Mouse (Mus musculus): ENCODE measurements at regions not wholly inside any gene's neighbourhood (a gene's known extent, or its start where the extent isn't known, plus 50 kb on each side); places are given as distances from the start of the nearest gene placed in this dataset.

DNA sequence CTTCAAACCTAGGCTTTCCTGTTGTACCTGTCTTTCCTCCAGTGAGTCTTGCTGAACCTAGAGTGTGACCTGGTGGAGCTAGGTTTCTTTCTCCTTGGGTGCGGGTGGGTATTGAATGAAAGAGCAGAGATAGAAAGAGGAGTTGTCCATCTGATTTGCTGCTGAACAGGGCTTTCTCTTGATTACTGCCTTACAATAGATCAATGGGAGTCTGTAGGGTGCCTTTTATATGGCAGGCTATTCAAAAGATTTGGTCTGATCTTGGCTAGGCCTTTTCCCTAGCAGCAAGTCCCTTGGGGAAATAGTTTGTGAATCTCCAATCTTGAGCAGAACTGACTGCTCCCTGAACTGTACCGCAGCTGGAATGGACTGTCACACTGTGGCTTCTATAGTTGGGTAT is 1253.3 kb upstream of the A1bg start:
- ATAC-seq (ENCODE audit: low read depth) = no peak
- H3K4me2 ChIP-seq (ENCODE audit: low read depth, low read length) = no peak overlapping the region
- H3K4me3 ChIP-seq (ENCODE audit: low read depth, low read length) = no peak overlapping the region
- 85% methylated on average over 2 of the region's 2 CpGs for WGBS (ENCODE audit: insufficient replicate concordance)
- H3K9ac ChIP-seq (ENCODE audit: low read depth, low read length) = no peak overlapping the region
- H3K9me3 ChIP-seq (replicated peaks; ENCODE audit: control insufficient read depth, low read length) = no peaks in the 10 kb centered on the region
- H3K4me1 ChIP-seq (ENCODE audit: control insufficient read depth, low read depth, low read length) = peaks cover 13% of the 10 kb centered on the region
- H3K36me3 ChIP-seq (ENCODE audit: control insufficient read depth, insufficient read depth) = no peaks in the 10 kb centered on the region
- H3K27me3 ChIP-seq (ENCODE audit: control insufficient read depth, insufficient read depth, low read depth, low read length) = no peaks in the 10 kb centered on the region
- H3K27ac ChIP-seq (ENCODE audit: low read length) = no peak overlapping the region

DNA sequence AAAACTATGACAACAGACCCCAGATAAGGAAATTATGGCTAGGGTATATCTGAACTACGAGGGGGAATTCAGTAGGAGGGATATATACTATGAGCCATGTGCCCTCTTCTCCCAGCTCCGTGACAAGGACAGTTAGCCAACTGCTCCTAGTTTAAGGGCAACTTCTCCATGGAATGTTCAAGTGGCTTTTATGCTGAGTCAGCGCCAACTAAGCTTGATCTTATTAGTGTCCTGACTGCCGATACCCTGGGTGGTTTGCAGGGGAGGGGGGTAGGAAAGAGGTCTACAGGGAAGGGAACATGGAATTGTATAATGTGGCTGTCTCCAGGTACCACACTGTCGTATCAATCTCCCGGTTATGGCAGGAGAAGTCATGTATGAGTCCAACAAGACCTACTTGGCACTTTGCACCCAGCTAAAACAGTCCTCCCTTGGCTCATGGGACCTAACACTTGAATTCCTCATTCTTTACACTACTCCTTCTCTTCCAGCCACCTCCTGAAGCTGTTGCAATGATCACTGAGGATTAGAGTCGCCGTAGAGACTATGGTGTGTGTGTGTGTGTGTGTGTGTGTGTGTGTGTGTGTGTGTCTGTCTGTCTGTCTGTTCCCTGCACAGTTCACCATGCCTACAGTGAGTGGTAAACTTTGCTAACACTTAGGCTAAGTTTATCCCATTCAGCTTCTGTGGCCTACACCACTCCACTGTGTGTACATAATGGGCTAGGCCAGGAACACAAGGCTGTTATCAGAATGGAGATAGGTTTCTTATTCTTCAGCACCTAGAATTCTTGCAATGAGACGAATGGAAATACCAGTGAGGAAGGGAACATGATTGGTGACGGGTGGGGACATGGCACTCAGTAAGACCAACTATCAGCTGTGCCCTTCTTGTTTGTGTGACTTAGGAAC is 1251.1 kb upstream of the A1bg start:
- Histone ChIP-seq H3K9me3 (replicated peaks; ENCODE audit: control insufficient read depth, low read length) (no peaks in the 10 kb centered on the region), H3K36me3 (ENCODE audit: control insufficient read depth, insufficient read depth) (no peaks in the 10 kb centered on the region), H3K4me1 (ENCODE audit: control insufficient read depth, low read depth, low read length) (peaks cover 15% of the 10 kb centered on the region), H3K27me3 (ENCODE audit: control insufficient read depth, insufficient read depth, low read depth, low read length) (no peaks in the 10 kb centered on the region), H3K4me2 (ENCODE audit: low read depth, low read length) (no peak overlapping the region), H3K4me3 (ENCODE audit: low read depth, low read length) (no peak overlapping the region), H3K9ac (ENCODE audit: low read depth, low read length) (no peak overlapping the region), H3K27ac (ENCODE audit: low read length) (no peak overlapping the region)
- WGBS (ENCODE audit: insufficient replicate concordance) = 58% methylated on average over 10 of the region's 10 CpGs
- ATAC-seq (ENCODE audit: low read depth) = no peak

DNA sequence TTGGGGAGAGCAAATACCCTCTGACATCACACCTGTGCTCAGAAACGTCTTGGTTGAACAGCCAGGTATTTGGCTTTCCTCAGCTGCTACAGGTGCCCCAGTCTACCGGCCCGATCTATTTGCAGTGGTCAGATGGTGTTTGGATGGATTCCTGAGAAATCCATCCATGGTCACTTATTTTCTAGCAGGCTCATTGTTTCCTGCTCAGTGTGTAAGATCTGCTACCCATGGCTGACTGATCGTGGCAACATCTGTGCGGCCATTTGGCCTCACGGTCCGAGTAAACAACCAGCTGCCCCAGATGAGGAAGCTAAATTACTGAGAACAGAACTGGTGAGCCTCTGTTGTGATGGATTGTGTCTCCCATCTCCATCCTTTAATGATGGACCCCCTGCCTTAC is 1248.8 kb upstream of the A1bg start:
- Histone ChIP-seq H3K4me1 (ENCODE audit: control insufficient read depth, low read depth, low read length) (peaks cover 15% of the 10 kb centered on the region), H3K9me3 (replicated peaks; ENCODE audit: control insufficient read depth, low read length) (no peaks in the 10 kb centered on the region), H3K4me3 (ENCODE audit: low read depth, low read length) (no peak overlapping the region), H3K36me3 (ENCODE audit: control insufficient read depth, insufficient read depth) (no peaks in the 10 kb centered on the region), H3K27ac (ENCODE audit: low read length) (no peak overlapping the region), H3K27me3 (ENCODE audit: control insufficient read depth, insufficient read depth, low read depth, low read length) (no peaks in the 10 kb centered on the region), H3K4me2 (ENCODE audit: low read depth, low read length) (no peak overlapping the region), H3K9ac (ENCODE audit: low read depth, low read length) (no peak overlapping the region)
- WGBS (ENCODE audit: insufficient replicate concordance) = 80% methylated on average over 7 of the region's 7 CpGs
- ATAC-seq (ENCODE audit: low read depth) = no peak

DNA sequence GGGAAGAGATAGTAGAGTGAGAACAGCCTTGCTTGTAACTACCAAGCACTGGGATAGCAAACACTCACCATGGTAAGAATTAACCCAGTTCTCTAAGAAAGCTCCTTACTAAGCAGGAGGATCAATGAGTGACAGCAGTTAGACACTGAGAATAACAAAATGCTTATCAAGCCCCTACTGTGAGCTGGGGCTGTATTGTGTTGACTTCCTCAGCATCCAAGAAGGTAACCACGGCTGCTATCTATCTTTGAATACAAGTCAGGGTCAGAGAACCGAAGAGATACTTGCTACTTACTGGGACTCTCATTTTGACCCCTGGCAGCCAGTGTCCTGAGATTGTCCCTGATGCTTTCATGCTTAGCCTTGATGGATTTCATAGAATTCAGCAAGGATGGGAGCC is 1248.4 kb upstream of the A1bg start:
- Histone ChIP-seq H3K27me3 (ENCODE audit: control insufficient read depth, insufficient read depth, low read depth, low read length) (no peaks in the 10 kb centered on the region), H3K4me2 (ENCODE audit: low read depth, low read length) (no peak overlapping the region), H3K36me3 (ENCODE audit: control insufficient read depth, insufficient read depth) (no peaks in the 10 kb centered on the region), H3K4me3 (ENCODE audit: low read depth, low read length) (no peak overlapping the region), H3K4me1 (ENCODE audit: control insufficient read depth, low read depth, low read length) (peaks cover 15% of the 10 kb centered on the region), H3K27ac (ENCODE audit: low read length) (peak overlapping the region; percentile 5; the same call in 1 of the 2 replicates), H3K9me3 (replicated peaks; ENCODE audit: control insufficient read depth, low read length) (no peaks in the 10 kb centered on the region), H3K9ac (ENCODE audit: low read depth, low read length) (no peak overlapping the region)
- 19% methylated on average over 2 of the region's 2 CpGs for WGBS (ENCODE audit: insufficient replicate concordance)
- no peak for ATAC-seq (ENCODE audit: low read depth)

DNA sequence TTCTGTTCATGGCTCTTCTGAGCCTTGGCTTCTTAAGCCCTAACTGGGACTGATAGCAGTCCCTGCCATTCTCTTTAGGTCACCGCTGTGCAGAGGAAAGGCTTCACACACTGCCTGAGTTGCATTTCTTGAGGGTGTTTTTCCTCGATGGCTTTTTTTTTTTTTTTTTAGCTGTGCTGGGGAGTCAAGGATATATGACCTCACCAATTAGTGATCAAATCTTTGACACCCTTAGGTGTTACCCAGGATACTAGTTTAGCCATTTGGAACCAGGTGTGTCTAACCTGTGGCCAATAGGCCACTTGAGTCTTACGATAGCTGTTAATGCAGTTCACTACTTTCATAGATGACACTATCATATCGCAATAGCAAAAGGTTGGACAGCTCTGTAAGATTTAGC is 1247.5 kb upstream of the A1bg start:
- H3K4me3 ChIP-seq (ENCODE audit: low read depth, low read length) = no peak overlapping the region
- 72% methylated on average over 4 of the region's 4 CpGs for WGBS (ENCODE audit: insufficient replicate concordance)
- no peak for ATAC-seq (ENCODE audit: low read depth)
- no peaks in the 10 kb centered on the region for H3K27me3 ChIP-seq (ENCODE audit: control insufficient read depth, insufficient read depth, low read depth, low read length)
- H3K9ac ChIP-seq (ENCODE audit: low read depth, low read length) = no peak overlapping the region
- H3K36me3 ChIP-seq (ENCODE audit: control insufficient read depth, insufficient read depth) = no peaks in the 10 kb centered on the region
- no peaks in the 10 kb centered on the region for H3K9me3 ChIP-seq (replicated peaks; ENCODE audit: control insufficient read depth, low read length)
- peaks cover 15% of the 10 kb centered on the region for H3K4me1 ChIP-seq (ENCODE audit: control insufficient read depth, low read depth, low read length)
- H3K27ac ChIP-seq (ENCODE audit: low read length) = no peak overlapping the region
- no peak overlapping the region for H3K4me2 ChIP-seq (ENCODE audit: low read depth, low read length)

DNA sequence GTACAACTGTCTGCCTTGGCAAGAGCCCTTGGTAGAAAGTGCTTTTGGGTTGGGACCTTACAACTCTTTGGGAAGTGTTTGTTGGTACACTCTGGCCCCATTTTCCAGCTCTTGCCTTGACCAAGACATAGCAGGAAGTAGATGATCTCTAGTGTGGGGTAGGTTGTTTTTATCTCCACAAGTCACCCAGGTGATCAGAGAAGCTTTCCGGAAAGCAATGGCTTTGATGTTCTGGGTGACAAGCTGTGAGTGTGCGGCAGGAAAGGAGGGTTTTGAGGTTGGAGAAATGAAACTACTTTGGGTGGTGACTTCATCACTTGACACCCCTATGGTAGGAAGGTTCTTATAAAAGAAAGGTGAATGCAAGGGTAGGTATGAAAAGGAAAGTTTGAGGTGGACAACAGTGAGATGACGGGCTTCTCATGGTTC is 1246.8 kb upstream of the A1bg start:
- no peak overlapping the region for H3K9ac ChIP-seq (ENCODE audit: low read depth, low read length)
- no peaks in the 10 kb centered on the region for H3K36me3 ChIP-seq (ENCODE audit: control insufficient read depth, insufficient read depth)
- H3K4me1 ChIP-seq (ENCODE audit: control insufficient read depth, low read depth, low read length) = peaks cover 15% of the 10 kb centered on the region
- no peaks in the 10 kb centered on the region for H3K9me3 ChIP-seq (replicated peaks; ENCODE audit: control insufficient read depth, low read length)
- no peak for ATAC-seq (ENCODE audit: low read depth)
- H3K4me3 ChIP-seq (ENCODE audit: low read depth, low read length) = no peak overlapping the region
- 51% methylated on average over 3 of the region's 3 CpGs for WGBS (ENCODE audit: insufficient replicate concordance)
- H3K4me2 ChIP-seq (ENCODE audit: low read depth, low read length) = no peak overlapping the region
- H3K27me3 ChIP-seq (ENCODE audit: control insufficient read depth, insufficient read depth, low read depth, low read length) = no peaks in the 10 kb centered on the region
- H3K27ac ChIP-seq (ENCODE audit: low read length) = no peak overlapping the region

DNA sequence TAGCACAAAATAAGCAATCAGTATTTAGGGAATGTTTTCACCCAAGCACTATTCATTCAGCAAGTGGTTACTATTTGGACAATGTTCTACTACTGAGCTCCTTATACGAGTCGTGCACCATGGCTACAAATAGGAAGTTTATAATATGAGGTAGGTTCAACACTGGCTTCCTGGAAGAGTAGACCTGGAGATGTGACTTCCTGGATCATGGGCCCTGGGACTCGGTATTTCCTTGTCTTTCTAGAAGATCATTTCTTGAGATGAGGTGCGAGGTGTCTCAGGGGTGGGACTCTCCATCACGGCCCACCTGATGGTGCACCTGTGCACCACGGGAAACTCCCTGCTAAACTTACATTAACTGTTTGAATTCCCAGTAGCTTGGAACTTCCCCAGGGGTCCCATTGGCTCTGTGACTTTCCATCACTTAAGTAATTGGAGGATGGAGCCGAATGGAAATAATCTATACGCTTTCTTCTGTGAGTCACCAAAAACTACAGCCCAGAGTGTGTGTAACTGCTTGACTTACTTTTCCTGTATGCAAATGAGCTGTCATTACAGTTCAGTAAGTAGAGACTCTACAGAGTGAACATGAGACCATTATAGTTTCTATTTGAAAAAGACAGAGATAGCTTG is 1246.3 kb upstream of the A1bg start:
- no peak overlapping the region for H3K4me3 ChIP-seq (ENCODE audit: low read depth, low read length)
- no peak for ATAC-seq (ENCODE audit: low read depth)
- no peaks in the 10 kb centered on the region for H3K27me3 ChIP-seq (ENCODE audit: control insufficient read depth, insufficient read depth, low read depth, low read length)
- H3K9me3 ChIP-seq (replicated peaks; ENCODE audit: control insufficient read depth, low read length) = no peaks in the 10 kb centered on the region
- no peak overlapping the region for H3K4me2 ChIP-seq (ENCODE audit: low read depth, low read length)
- WGBS (ENCODE audit: insufficient replicate concordance) = 85% methylated on average over 8 of the region's 8 CpGs
- H3K9ac ChIP-seq (ENCODE audit: low read depth, low read length) = no peak overlapping the region
- H3K36me3 ChIP-seq (ENCODE audit: control insufficient read depth, insufficient read depth) = no peaks in the 10 kb centered on the region
- H3K4me1 ChIP-seq (ENCODE audit: control insufficient read depth, low read depth, low read length) = peaks cover 15% of the 10 kb centered on the region
- no peak overlapping the region for H3K27ac ChIP-seq (ENCODE audit: low read length)

DNA sequence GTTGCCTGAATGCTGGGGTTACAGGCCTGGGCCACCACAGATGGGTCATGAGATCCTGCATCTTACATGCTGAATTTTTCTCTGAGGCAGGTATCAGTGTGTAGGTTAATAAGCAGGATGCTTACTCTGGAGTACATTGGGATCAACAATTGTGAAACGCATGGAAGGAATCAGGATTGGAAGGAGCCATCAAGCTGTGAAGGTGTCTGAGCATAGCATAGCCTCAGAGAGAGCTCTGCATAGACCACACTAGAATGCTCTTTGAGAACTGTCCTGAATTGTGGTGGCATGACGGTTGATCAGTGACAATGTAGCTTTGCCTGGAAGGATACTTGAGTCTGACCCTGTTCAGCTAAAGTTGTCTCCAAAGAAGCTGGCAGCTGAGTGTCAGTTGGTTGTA is 1245.7 kb upstream of the A1bg start:
- no peak for ATAC-seq (ENCODE audit: low read depth)
- Histone ChIP-seq H3K9me3 (replicated peaks; ENCODE audit: control insufficient read depth, low read length) (no peaks in the 10 kb centered on the region), H3K27ac (ENCODE audit: low read length) (no peak overlapping the region), H3K27me3 (ENCODE audit: control insufficient read depth, insufficient read depth, low read depth, low read length) (no peaks in the 10 kb centered on the region), H3K4me2 (ENCODE audit: low read depth, low read length) (no peak overlapping the region), H3K36me3 (ENCODE audit: control insufficient read depth, insufficient read depth) (no peaks in the 10 kb centered on the region), H3K4me1 (ENCODE audit: control insufficient read depth, low read depth, low read length) (peaks cover 14% of the 10 kb centered on the region), H3K9ac (ENCODE audit: low read depth, low read length) (no peak overlapping the region), H3K4me3 (ENCODE audit: low read depth, low read length) (no peak overlapping the region)
- WGBS (ENCODE audit: insufficient replicate concordance) = 77% methylated on average over 2 of the region's 2 CpGs

DNA sequence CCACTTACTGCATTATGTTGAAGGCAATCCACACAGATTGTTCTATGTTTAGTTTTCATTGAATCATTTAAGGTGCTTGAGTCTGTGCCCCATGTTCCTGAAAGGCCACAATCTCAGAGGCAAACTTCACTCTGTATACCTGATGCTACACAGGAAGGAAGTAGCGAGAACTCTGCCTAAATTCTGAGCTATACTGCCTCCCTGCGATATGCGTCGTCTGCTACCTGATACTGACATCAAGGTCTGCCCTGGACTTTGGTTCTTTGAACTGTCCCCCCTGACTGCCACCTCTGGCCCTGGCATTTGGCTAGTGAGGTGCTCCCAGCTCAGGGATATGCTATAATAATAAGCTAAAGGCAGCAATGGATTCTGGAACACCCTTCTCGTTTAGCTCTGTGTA is 1244.0 kb upstream of the A1bg start:
- H3K4me3 ChIP-seq (ENCODE audit: low read depth, low read length) = no peak overlapping the region
- H3K9ac ChIP-seq (ENCODE audit: low read depth, low read length) = no peak overlapping the region
- H3K4me2 ChIP-seq (ENCODE audit: low read depth, low read length) = no peak overlapping the region
- peaks cover 26% of the 10 kb centered on the region for H3K4me1 ChIP-seq (ENCODE audit: control insufficient read depth, low read depth, low read length)
- 72% methylated on average over 5 of the region's 5 CpGs for WGBS (ENCODE audit: insufficient replicate concordance)
- no peaks in the 10 kb centered on the region for H3K36me3 ChIP-seq (ENCODE audit: control insufficient read depth, insufficient read depth)
- ATAC-seq (ENCODE audit: low read depth) = no peak
- H3K9me3 ChIP-seq (replicated peaks; ENCODE audit: control insufficient read depth, low read length) = no peaks in the 10 kb centered on the region
- no peaks in the 10 kb centered on the region for H3K27me3 ChIP-seq (ENCODE audit: control insufficient read depth, insufficient read depth, low read depth, low read length)
- no peak overlapping the region for H3K27ac ChIP-seq (ENCODE audit: low read length)
